Comparison of ENCODE assay signal across 12 mouse cellular contexts in genomic region chr5:30768082-30768481, GRCm38 (mm10). TPM values are rescaled to one million over a fixed set of nuclear protein-coding genes. Genes with fewer than 3 reads are reported as not detected.
DNase-seq lines count a peak whose midpoint lies in the region; ATAC-seq and TF ChIP-seq lines count a peak whose summit lies in the region.
"Had no signal": no experiment of that assay in that cellular context is flagged by ENCODE, and none has a peak within 500 bp of the region (broad histone marks: within the 10 kb centered on the region; RNA-seq: fewer than 3 reads in every experiment).

No protein-coding gene starts in this region.

- 73% methylated on average over 4 of the region's 4 CpGs for WGBS in neural tube, embryonic 12.5 days
- WGBS in hindbrain, postnatal 0 days, result 53% methylated on average over 4 of the region's 4 CpGs
- WGBS in stomach, embryonic 16.5 days, result 63% methylated on average over 4 of the region's 4 CpGs

- H3K4me1 ChIP-seq in neural tube, embryonic 12.5 days, result peaks cover 43% of the 10 kb centered on the region
- peaks cover 13% of the 10 kb centered on the region for H3K4me1 ChIP-seq in hindbrain, postnatal 0 days (ENCODE audit: insufficient read depth, low read length)
- peaks cover 17% of the 10 kb centered on the region for H3K4me1 ChIP-seq in stomach, embryonic 16.5 days (ENCODE audit: control insufficient read depth, insufficient read depth, low read length)

- DNase-seq in gastrocnemius, postnatal 25 days, result peak; percentile 26
- DNase-seq in gastrocnemius, postnatal 10 days, result no peak
- DNase-seq in neural tube, embryonic 10.5 days (ENCODE audit: extremely low spot score, low spot score), result no peak
- peak; percentile 57 for DNase-seq in hindbrain, postnatal 0 days (ENCODE audit: low spot score)
- no peak for DNase-seq in cerebellum, adult 9-10 months
- no peak for DNase-seq in thymus, postnatal 0 days (ENCODE audit: low spot score)
- DNase-seq: right cerebral cortex, adult 18-20 months; thymus, adult 2 months had no signal

- no peak overlapping the region for H3K4me2 ChIP-seq in neural tube, embryonic 12.5 days (replicated peaks)
- H3K4me2 ChIP-seq in hindbrain, postnatal 0 days (ENCODE audit: low read depth, low read length), result no peak overlapping the region
- no peak overlapping the region for H3K4me2 ChIP-seq in stomach, embryonic 16.5 days (ENCODE audit: low read depth, low read length)
- H3K4me2 ChIP-seq: liver, embryonic 15.5 days had no signal

- no peak overlapping the region for H3K4me3 ChIP-seq in neural tube, embryonic 12.5 days
- no peak overlapping the region for H3K4me3 ChIP-seq in hindbrain, postnatal 0 days (ENCODE audit: low read length)
- no peak overlapping the region for H3K4me3 ChIP-seq in stomach, embryonic 16.5 days (replicated peaks; ENCODE audit: low read length)
- H3K4me3 ChIP-seq: liver, embryonic 15.5 days had no signal

- 0 out of 2 replicates have a peak overlapping the region, but pooled peaks have one; percentile 26 for H3K9ac ChIP-seq in neural tube, embryonic 12.5 days
- no peak overlapping the region for H3K9ac ChIP-seq in hindbrain, postnatal 0 days (replicated peaks; ENCODE audit: low read length)
- H3K9ac ChIP-seq in stomach, embryonic 16.5 days (ENCODE audit: low read length), result peak overlapping the region; percentile 34; the same call in 1 of the 2 replicates
- H3K9ac ChIP-seq: liver, embryonic 15.5 days had no signal

- ATAC-seq in neural tube, embryonic 12.5 days (ENCODE audit: low FRiP score, low read depth), result no peak
- no peak for ATAC-seq in hindbrain, postnatal 0 days
- peak; percentile 30; the same call in 1 of the 2 replicates for ATAC-seq in stomach, embryonic 16.5 days (ENCODE audit: insufficient read depth, low FRiP score)
- ATAC-seq: CD4-positive, CD25-positive, alpha-beta regulatory T cell, adult 4 months had no signal

- H3K9me3 ChIP-seq in neural tube, embryonic 12.5 days, result no peaks in the 10 kb centered on the region
- H3K9me3 ChIP-seq in hindbrain, postnatal 0 days (ENCODE audit: low read length), result no peaks in the 10 kb centered on the region
- no peaks in the 10 kb centered on the region for H3K9me3 ChIP-seq in stomach, embryonic 16.5 days (replicated peaks; ENCODE audit: control insufficient read depth, low read length)
- H3K9me3 ChIP-seq: liver, embryonic 15.5 days had no signal

- TF ChIP-seq CTCF in hindbrain, postnatal 0 days (IDR thresholded peaks at IDR 0.05; ENCODE audit: low read depth), result no peak

- H3K27ac ChIP-seq in neural tube, embryonic 12.5 days, result 0 out of 2 replicates have a peak overlapping the region, but pooled peaks have one; percentile 17
- peak overlapping the region; percentile 60 for H3K27ac ChIP-seq in hindbrain, postnatal 0 days
- peak overlapping the region; percentile 11 for H3K27ac ChIP-seq in stomach, embryonic 16.5 days (ENCODE audit: low read length)
- H3K27ac ChIP-seq: liver, embryonic 15.5 days had no signal

- no peaks in the 10 kb centered on the region for H3K27me3 ChIP-seq in neural tube, embryonic 12.5 days (replicated peaks)
- H3K27me3 ChIP-seq in hindbrain, postnatal 0 days (ENCODE audit: insufficient read depth, low read length), result no peaks in the 10 kb centered on the region
- no peaks in the 10 kb centered on the region for H3K27me3 ChIP-seq in stomach, embryonic 16.5 days (ENCODE audit: control insufficient read depth, insufficient read depth, low read length)

- H3K36me3 ChIP-seq in neural tube, embryonic 12.5 days, result peaks cover 7% of the 10 kb centered on the region; the same call in 1 of the 2 replicates
- H3K36me3 ChIP-seq in hindbrain, postnatal 0 days (ENCODE audit: insufficient read depth, low read length), result no peaks in the 10 kb centered on the region; the same call in 1 of the 2 replicates
- no peaks in the 10 kb centered on the region for H3K36me3 ChIP-seq in stomach, embryonic 16.5 days (ENCODE audit: control insufficient read depth, insufficient read depth, low read length)
- H3K36me3 ChIP-seq: liver, embryonic 15.5 days had no signal

RNA-seq across cellular contexts. Expression of gene Mapre3, which starts 46.4 kb away (rescaled TPM):
- 10 to 100 TPM; 50.6 to 57.5 TPM for total RNA-seq in gastrocnemius, postnatal 25 days (2021)
- total RNA-seq in gastrocnemius, postnatal 10 days (2021), result 10 to 100 TPM; 65.0 to 81.1 TPM
- polyA plus RNA-seq in neural tube, embryonic 12.5 days (2016; fragmentation: Nextera tagmentation; extraction: Ambion mirVana), result 79.8 and 80.1 TPM in 2 replicates
- total RNA-seq in hindbrain, postnatal 0 days (2014; rRNA removed), result 51.7 and 55.8 TPM in 2 replicates
- 134 and 137 TPM in 2 replicates for polyA plus RNA-seq in hindbrain, postnatal 0 days (2015; fragmentation: Nextera tagmentation; extraction: Ambion mirVana)
- polyA plus RNA-seq in stomach, embryonic 16.5 days (2015; fragmentation: Nextera tagmentation; extraction: Ambion mirVana), result 15.1 and 20.0 TPM in 2 replicates
- polyA plus RNA-seq in thymus, postnatal 0 days (2015; fragmentation: Nextera tagmentation; extraction: Ambion mirVana), result 3.4 and 3.8 TPM in 2 replicates

RNA-seq across cellular contexts. Expression of gene Dpysl5, which starts 56.7 kb away (rescaled TPM):
- total RNA-seq in gastrocnemius, postnatal 25 days (2021), result 1 to 10 TPM; 1.0 to 2.0 TPM
- 1 to 10 TPM; 2.7 to 3.2 TPM for total RNA-seq in gastrocnemius, postnatal 10 days (2021)
- polyA plus RNA-seq in neural tube, embryonic 12.5 days (2016; fragmentation: Nextera tagmentation; extraction: Ambion mirVana), result 138 and 150 TPM in 2 replicates
- 261 and 286 TPM in 2 replicates for total RNA-seq in hindbrain, postnatal 0 days (2014; rRNA removed)
- polyA plus RNA-seq in hindbrain, postnatal 0 days (2015; fragmentation: Nextera tagmentation; extraction: Ambion mirVana), result 120 and 148 TPM in 2 replicates
- 6.8 and 7.2 TPM in 2 replicates for polyA plus RNA-seq in stomach, embryonic 16.5 days (2015; fragmentation: Nextera tagmentation; extraction: Ambion mirVana)
- 0.13 and 0.23 TPM in 2 replicates for polyA plus RNA-seq in thymus, postnatal 0 days (2015; fragmentation: Nextera tagmentation; extraction: Ambion mirVana)
- polyA plus RNA-seq: CD4-positive, CD25-positive, alpha-beta regulatory T cell, adult 4 months had no signal

Comparison
In these comparisons a context has a peak if more than half of its experiments do, and no peak if none do; other contexts are left out.
1. DNase-seq: peak in gastrocnemius, postnatal 25 days (single experiment) and hindbrain, postnatal 0 days (single experiment); none in gastrocnemius, postnatal 10 days (single experiment), neural tube, embryonic 10.5 days (single experiment), cerebellum, adult 9-10 months (single experiment) and thymus, postnatal 0 days (single experiment).
2. RNA of gene Dpysl5, which starts 56.7 kb away (polyA plus RNA-seq): 138 to 150 TPM in neural tube, embryonic 12.5 days and 120 to 148 TPM in hindbrain, postnatal 0 days; 6.8 to 7.2 TPM in stomach, embryonic 16.5 days and 0.13 to 0.23 TPM in thymus, postnatal 0 days; every median in the first group is over 10 times any median in the second.
3. Peak in every context shown above with its lines, with median percentiles within 50 percentile points of each other: H3K27ac ChIP-seq.